Mouse (Mus musculus) embryo, embryonic 11.5 days (tissue): ENCODE measurements around the gene Nubp1.

Source experiments
- DNase-seq: peaks from one replicate; pipeline ENCODE4 v3.0.0-alpha.2; 2012; ENCODE audit warnings: low read depth, low spot score

Gene Nubp1

DNA sequence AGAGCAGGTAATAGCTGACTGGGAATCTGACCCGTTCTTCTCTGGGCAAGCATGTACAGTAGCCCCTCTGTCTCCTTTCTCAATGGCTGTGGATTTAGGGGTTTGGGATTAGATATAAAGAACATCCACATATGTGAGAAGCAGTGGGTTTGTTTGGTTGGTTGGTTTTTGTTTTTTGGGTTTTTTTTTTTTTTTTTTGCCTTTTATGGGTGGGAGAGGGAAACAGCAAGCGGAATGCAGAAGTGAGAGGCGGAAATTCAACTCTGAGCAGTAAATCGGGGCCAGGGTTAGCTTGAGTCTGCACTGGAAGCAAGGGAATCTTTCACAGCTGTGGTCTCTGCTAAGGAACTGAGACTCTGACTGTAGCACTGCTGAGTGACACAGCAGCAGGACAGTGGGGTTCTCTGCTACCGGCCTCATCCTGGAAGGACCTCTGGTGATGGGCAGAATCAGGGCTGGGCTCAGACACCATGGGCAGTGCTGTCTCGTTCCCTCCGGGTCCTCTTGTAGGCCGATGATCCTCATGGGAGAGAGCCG is 6.0 kb downstream of the Nubp1 start:
- no peak for DNase-seq

DNA sequence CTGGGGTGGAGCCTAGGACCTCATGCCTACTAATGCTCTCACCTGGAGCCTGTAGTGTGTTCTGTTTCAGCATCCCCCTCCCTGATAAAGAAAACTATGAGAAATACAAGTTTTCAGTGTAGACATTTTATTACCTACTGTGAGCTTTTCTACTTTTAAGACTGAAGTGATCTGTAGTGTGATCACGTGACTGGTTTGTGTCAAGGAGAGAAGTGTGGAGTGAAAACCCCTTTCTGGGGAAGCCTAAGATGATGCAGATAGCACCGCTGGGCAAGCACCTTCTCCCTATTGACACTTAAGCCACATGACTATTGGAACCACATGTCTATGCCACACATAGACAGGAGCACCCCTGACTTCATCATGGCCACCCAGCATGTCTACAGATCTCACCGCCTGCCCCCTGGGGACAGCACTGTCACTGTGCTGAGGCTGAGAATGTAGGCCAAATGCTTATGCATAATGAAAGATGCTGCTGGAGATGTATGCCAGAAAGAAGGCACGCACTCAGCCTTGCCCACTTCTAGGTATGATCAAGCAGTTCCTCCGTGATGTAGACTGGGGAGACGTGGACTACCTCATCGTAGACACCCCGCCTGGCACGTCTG is 8.8 kb downstream of the Nubp1 start:
- DNase-seq, result no peak

DNA sequence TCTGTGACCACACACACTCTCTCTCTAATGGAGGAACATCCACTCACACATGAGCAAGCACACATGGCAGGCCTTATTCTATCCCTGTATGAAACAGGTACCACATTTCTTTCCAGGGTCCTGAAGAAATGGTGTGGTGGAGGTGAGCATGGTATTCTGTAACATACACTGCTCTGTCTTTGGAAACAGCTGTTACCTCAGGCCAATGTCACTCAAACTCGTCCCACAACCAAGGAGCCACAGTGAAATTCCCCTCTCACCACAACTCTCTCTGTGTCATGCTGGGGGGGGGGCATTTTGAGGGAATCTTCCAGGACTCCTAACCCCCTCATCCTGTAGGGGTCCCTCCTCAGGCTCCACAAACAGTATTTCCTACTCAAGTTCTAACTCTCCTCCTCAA is 20.2 kb downstream of the Nubp1 start:
- DNase-seq, result no peak

DNA sequence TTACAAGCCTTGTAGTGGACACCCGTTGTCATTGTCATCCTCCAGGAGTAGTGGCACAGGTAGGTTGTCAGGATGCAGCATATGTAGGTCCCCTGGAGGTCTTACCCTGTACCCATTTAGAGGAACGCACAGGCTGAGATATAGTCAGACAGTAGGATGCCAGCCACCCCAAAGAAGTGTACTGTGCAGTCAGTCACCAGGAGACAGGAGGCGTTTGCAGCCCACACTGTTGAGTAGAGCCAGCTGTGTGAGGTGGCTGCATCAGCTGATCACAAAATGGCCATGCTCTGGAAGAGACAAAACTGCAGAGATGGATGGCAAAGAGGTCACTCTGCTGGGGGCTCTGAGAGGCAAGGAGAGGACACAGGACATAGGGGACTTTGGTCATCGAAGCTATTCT is 20.6 kb downstream of the Nubp1 start:
- DNase-seq, result no peak

DNA sequence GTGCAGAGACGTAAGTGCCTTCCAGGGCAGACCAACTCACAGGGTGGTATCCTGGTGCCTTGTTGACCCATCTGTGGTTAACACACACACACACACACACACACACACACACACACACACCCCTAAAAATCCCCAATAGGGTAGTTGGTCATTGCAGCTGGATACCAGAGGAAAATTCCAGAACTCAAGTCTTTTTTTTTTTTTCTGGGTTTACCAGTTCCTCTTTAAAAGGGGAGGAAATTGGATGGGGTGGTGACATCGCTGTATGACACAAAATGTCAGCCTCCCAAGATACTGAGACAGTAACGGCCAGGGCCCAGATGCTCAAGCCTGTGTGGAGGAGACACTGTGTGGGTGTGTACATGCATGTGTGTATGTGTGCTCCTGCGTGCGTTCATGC is 21.6 kb downstream of the Nubp1 start:
- DNase-seq, result no peak

DNA sequence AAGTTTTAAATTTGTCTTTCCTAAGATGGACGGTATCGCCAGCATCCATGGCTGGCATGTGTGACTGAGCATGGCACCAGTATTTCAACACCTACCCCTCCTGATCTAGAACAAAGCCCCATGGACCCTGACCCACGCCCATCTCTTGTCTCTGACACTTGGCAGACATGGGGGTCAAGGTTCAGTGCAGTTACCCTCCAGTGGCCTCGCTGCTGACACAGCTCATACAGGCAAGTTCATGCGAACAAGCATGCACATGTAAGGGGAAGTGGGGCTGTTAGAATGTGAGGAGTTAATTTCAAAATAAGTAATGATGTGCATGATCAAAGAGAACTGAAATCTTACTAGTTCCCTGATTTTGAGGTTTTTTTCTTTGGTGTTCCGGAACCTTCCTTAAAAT is 24.4 kb downstream of the Nubp1 start:
- no peak for DNase-seq

DNA sequence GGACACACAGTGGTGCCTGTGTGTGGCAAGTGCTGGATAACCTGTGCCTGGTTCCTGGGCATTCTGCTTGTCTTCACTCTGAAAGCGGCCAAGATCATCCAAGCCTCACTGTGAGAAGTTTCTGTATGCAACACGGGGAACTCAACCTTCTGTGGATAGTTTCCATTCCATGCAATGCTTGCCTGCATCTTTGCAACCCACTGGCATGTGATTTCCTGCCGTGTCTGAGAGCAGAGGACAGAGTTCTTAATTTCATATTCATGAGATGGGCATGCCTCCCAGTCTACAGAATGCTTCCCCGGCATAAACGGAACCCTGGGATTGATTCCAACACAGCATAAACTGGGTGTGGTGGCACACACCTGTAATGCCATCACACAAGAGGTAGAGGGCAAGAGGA is 26.3 kb downstream of the Nubp1 start:
- no peak for DNase-seq

DNA sequence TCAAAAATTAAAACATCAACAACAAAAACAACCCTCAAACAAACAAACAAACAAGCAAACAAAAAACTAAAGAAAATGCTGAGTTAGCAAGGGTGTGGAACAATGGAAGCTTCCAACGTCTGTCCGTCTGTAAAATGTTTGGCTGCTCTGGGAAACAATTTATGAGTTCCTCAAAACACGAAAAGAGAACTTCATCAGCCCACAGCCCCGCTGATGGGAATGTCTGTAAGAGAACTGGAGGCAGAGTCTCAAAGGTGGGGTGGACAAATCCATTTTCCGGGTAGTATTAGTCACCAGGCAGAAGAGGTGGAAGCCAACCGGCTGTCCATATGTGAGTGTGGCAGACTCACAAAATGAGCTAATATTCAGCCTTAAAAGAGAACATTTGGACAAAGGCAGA is 29.6 kb downstream of the Nubp1 start:
- no peak for DNase-seq

DNA sequence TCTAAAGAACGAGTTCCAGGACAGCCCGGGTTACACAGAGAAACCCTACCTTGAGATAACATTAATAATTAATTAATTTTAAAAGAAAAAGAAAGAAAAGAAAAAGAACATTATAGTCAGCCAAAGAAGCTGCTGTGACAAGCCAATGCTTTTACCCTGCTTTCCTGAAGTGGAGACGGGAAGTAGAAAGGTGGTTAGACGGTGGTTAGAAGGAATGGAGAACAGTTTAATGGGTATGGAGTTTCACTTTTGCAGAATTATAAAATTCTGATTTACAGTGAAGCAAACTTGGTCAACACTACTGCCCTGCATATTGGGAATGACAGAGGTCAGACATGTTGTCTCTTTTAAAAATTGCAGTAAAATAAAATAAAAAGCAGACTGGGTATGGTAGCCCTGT is 30.0 kb downstream of the Nubp1 start:
- DNase-seq, result no peak

DNA sequence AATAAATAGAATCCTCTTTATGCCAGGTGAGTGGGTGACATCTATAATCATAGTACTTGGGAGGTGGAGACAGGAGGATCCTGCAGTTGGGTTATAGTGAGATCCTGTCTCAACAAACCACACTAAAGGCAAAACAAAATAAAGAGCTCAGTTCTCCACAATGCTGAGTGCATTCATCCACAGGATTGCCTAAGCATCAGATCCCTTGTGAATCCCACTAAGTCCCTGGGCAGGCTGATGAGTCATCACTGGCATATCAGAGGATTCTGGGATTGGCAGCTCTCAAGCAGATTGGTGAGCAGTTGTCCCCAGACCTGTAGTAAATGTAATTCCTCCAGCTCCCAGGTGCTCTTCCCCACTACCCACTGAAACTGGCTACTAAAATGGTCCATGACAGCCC is 32.0 kb downstream of the Nubp1 start:
- DNase-seq, result no peak

DNA sequence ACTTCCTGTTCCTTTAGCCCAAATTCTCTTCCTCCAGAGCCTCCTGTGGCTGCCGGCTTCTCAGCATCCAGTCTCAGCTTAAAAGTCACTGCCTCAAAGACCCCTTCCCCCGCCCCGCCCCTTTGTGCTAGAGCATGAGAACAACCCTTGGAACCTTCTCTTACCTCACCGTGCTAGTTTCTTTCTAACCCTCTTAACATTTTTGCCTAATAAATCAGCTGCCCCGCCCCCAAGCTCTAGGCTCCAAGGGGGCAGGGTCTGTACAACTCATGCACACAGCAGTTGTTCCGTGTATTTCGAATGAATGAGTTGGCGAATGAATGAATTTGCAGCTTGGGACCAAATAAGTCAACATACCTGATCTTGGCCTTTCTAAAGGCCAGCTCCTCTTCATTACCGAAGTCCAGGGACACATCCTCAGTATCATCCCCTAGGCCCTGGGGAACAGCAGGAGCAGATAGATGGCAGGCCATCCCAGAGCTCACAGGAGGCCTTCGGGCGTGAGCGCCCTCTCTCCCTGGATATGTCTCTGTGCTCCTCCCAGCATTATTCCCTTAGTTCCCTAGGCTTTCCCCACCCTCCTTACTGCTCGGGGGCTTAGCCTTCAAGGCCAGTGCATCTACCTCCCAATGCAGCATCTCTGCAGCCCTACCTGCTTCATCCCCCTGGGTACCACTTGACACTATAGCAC is 35.0 kb downstream of the Nubp1 start:
- no peak for DNase-seq

DNA sequence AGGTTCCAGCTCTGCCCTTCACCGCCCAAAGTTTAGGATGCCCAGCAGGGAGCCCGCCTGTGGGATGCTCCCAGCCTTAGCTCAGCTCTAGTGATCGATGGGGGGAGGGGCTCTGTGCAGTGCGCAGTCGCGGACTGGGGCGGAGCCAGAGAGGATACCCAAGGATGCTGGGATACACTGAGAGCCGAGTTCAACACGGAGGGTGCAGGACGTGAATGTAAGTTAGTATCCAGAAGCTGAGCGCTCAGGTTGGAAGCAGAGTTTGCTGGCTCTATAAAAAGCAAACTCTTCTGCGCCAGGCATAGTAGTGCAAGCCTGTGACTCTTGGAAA is 35.5 kb downstream of the Nubp1 start, which contains the start of gene Tvp23a:
TSS of gene Tvp23a (minus strand) at position 99 of the 331 bp plus-strand sequence.
- DNase-seq, result peak; percentile 79

DNA sequence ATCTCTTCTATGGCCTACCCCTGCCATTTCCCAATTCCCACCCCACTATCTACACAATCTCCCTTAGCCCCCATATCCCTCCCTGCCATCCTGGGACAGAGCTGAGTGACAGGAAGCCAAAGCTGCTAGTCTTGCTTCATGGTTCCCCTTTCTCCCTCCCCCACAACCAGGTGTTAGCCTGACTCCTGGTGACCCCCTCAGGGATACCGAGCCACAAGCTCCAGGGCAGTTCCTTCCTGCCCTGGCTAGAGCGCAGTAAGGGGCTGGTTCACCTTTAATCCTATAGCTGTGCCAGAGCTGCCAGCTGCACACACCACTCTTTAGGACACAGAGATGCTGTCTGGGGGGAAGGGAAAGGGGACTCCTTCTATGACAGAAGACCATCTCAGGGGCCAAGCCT is 36.0 kb downstream of the Nubp1 start:
- DNase-seq, result no peak

DNA sequence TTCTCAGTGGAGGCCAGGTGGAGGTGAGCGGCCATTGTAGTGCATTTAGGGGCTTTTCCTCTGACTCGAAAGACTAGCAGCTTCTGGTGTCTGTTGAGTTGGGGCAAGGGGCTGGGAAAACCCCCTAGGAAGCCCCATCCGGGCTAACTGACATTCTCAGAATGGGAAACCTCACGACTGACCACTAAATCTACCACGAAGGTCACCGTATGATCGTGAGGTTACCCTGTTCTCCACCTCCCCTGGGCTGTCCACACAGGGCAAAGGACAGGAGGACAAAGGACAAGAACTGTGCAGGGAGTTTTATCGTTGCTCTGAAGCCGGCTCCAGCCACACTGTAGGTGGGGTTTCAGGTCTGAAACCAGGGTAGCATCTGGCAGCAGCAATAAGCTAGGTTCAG is 37.2 kb downstream of the Nubp1 start:
- DNase-seq, result no peak

DNA sequence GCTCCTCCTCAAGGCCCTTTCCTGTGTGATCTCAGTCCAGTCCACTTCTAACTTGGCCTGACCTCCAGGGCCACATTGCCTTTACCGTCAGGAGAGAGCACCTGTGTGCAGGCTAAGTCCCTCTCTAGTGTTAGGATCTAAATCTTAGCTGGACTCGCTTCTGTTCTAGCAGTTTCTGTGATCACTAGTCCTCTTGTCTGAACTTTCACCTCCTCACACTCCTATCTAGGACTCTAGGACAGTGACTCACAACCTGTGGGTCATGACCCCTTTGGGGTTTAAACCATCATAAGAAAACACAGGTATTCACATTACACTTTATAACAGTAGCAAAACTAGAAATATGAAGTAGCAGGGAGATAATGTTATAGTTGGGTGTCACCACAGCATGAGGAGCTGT is 40.2 kb downstream of the Nubp1 start:
- no peak for DNase-seq

DNA sequence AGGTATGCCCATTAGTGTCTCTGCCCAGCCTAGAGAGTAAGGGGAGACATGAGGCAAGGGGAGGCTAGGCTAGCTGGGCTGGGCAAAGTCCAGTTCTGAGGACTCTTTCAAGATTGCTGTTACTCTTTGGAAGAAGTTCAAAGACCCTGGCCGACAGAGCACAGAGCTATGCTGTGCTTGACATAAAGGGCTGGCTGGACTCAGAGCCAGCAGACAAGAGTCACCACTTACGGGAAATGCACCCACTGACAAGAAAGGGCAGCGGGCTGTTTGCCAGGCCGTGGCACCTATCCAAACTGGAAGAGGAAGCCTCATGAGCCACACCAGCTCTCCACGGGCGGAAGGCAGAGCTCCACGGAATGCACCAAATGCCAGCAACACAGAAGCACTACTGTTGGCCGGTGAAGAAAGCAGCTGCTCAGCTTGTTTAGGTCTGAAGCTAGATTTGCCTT is 40.7 kb downstream of the Nubp1 start:
- no peak for DNase-seq

DNA sequence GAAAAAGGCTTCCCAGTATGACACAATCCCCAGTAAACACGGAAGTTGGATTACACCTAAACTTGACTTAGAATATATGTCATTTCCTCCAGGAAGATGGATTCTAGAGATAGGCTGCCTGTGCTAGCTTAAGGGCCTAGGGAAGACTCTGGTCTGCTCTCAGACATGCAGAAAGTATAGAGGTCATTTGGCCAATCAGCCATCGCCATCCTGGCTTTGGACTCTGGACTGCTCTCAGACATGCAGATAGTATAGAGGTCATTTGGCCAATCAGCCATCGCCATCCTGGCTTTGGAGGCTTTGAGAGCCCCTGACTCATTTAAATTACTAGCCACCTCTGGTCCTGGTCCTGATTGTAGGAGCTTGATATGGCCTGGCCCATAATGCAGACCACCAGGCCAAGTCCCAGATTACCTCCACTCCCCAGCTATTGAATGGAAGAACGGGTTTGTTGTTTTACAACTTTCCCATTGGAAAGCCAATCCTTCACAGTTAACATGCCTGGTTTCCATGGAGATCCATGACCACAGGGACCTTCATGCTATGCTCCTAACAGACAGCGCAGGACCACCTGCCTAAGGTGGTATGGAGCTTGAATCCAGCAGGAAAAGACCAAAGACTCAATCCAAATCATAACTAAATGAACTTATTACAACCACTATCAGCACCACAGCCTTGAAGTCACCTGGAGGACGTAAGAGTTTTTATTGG is 42.3 kb downstream of the Nubp1 start:
- DNase-seq, result no peak

DNA sequence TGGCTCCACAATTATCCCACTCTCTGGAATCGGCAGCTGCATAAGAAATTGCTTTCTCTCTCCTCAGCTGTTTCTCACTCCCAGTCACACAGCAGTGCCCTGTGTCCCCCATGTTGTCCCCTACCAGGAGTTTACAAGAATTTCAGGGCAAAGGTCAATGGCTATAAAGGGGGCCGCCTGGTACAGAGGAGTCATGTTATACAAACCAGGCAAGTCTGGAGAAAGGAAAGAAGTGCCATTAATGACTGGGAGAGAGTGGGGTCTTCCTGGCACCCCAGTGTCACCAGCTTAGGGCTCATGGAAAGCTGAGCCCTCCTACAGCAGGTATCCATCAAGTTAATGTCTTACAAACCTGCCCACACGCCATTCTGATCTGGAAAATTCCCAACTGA is 42.8 kb downstream of the Nubp1 start:
- peak; percentile 23 for DNase-seq

DNA sequence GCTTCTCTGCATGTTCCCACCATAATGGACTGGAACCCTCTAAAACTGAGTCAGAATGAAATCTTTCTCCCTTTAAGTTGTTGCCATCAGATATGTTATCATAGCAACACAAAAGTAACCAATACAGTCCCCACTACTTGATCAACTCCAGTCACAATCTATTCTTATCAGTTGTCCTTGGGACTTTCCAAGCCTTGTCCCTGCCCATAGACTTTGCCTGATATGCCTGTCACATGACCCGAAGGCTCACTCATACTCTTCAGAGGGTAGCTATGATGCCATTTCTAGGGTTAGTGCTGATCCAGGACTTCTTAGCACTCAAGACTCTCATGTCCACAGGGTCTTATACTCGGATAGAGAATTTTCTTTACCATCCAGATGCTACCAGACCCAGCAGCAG is 48.4 kb downstream of the Nubp1 start:
- DNase-seq, result no peak

DNA sequence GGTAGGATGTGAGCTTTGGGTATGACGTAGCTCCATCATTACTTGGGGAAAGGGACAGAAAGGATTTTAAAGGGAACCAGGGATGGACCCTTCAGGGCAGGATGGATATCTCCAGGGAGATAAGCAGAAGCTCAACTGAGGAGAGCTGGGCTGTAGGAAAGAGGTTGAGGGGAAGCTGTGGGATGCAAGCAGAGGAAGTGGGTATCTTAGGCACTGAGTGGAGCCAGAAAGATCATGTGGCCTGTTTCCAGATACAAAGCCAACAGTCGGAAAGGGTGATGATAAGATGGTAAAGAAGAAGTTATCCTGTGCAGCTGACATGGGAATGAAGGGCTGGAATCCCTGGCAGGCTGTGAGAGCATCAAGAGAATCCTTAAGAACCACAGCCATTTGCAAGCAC is 49.4 kb downstream of the Nubp1 start:
- no peak for DNase-seq

DNA sequence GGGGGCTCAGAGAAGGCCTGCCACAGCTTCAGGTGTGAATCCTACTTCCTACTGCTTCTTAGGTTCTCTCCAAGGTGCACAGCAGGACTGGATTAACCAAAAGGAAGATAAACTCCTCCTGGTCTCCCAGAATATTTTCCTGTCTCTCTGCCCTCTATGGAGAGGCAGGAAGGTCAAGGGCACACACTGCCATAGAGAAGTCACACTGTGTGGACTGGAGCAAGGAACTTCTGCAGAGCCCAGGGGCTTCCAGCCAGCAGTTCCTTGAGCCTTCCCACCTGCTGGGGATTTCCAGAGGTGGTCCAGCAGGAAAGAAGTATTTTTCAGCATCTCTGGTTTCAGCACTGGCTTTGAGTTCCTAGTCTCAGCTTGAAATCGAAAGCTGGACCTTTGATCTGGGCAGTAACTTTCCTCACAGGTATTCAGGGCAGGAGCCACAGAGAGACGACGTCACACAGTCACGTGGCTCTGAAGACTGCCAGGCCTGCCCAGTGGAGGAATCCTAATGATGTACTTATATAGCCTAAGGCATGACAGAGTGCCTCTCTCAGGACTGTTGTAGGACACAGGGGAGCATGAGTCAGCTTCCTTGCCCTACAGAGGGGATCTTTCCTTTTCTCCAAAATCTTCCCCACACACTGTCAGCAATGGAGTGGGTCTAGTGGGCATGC is 53.4 kb downstream of the Nubp1 start:
- no peak for DNase-seq

DNA sequence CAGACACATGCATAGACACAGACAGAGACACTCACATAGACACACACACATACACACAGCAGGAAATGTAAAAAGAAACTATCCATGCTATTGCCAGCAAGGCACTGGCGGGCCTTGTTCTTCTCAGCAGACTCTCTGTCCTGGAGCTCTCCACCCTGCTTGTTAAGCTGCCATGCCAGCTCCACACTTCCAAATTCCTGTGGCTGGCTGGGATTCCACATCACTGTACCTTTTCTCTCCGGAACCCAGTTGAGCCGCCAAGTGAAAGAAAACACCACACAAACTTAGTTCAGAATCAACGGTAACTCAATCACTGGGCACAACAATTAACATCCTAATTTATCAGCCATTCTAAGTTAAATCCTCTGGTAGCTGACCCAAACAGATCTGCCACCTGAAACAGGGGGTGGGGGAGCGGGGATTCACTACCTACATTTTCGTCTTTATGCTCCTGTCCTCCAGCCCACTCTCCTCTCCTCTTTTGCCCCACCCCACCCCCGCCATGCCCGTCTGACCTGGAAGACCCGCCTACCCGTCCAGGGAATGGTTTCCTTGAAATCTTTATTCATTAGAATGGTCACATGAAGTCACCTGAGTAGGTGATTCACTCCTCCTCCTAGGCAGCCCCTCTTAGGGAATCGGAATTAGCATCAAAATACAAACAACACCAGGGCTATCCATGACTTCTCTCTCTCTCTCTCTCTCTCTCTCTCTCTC is 55.8 kb downstream of the Nubp1 start:
- no peak for DNase-seq
